Mouse (Mus musculus): ENCODE measurements at regions not wholly inside any gene's neighbourhood (a gene's known extent, or its start where the extent isn't known, plus 50 kb on each side); places are given as distances from the start of the nearest gene placed in this dataset.

- DNase-seq = no peak
These were observed 370.9 kb downstream of the Bckdhb start for GRCm38 (mm10) chr9:84295891-84296290.

- DNase-seq = peak; percentile 4
These were observed 371.5 kb downstream of the Bckdhb start for GRCm38 (mm10) chr9:84296456-84296855.

- DNase-seq = no peak
These were observed 379.5 kb downstream of the Bckdhb start for GRCm38 (mm10) chr9:84304398-84304797.

GRCm38 (mm10) chr9:84318811-84319210, 393.9 kb downstream of the Bckdhb start:
- no peak for DNase-seq

GRCm38 (mm10) chr9:84319338-84319737, 394.4 kb downstream of the Bckdhb start:
- DNase-seq = no peak

GRCm38 (mm10) chr9:84323145-84323544, 398.2 kb downstream of the Bckdhb start:
- DNase-seq = peak; percentile 12

GRCm38 (mm10) chr9:84331083-84331602, 406.2 kb downstream of the Bckdhb start:
- no peak for DNase-seq

GRCm38 (mm10) chr9:84343435-84344095, 418.6 kb downstream of the Bckdhb start:
- DNase-seq = peak; percentile 73

- no peak for DNase-seq
These were observed 425.3 kb downstream of the Bckdhb start for GRCm38 (mm10) chr9:84350223-84350622.

- no peak for DNase-seq
These were observed 429.5 kb downstream of the Bckdhb start for GRCm38 (mm10) chr9:84354409-84354808.

- DNase-seq = no peak
These were observed 431.2 kb downstream of the Bckdhb start for GRCm38 (mm10) chr9:84356167-84356566.

GRCm38 (mm10) chr9:84359879-84360278, 434.9 kb downstream of the Bckdhb start:
- no peak for DNase-seq

- no peak for DNase-seq
These were observed 435.5 kb downstream of the Bckdhb start for GRCm38 (mm10) chr9:84360484-84360883.

- DNase-seq = no peak
These were observed 438.5 kb downstream of the Bckdhb start for GRCm38 (mm10) chr9:84363478-84363877.

- DNase-seq = no peak
These were observed 444.3 kb downstream of the Bckdhb start for GRCm38 (mm10) chr9:84369200-84369599.

- DNase-seq = no peak
These were observed 445.3 kb downstream of the Bckdhb start for GRCm38 (mm10) chr9:84370260-84370659.

- no peak for DNase-seq
These were observed 450.8 kb downstream of the Bckdhb start for GRCm38 (mm10) chr9:84375746-84376145.

- DNase-seq = no peak
These were observed 451.7 kb downstream of the Bckdhb start for GRCm38 (mm10) chr9:84376621-84377020.

- DNase-seq = no peak
These were observed 457.0 kb downstream of the Bckdhb start for GRCm38 (mm10) chr9:84381942-84382341.

GRCm38 (mm10) chr9:84389831-84390230, 464.9 kb downstream of the Bckdhb start:
- no peak for DNase-seq

GRCm38 (mm10) chr9:84394536-84395314, 469.8 kb downstream of the Bckdhb start:
- no peak for DNase-seq

GRCm38 (mm10) chr9:84399481-84399880, 474.5 kb downstream of the Bckdhb start:
- DNase-seq = no peak

Data from adrenal gland, postnatal 25 days (tissue).